Mouse (Mus musculus): ENCODE measurements around the gene Platr17.
A peak's percentile ranks its signal among the peaks of the same experiment; 100 is the strongest.
"Not testable (repeated sequence)": the region's sequence is repeated elsewhere in the genome, so short reads cannot be mapped to it uniquely, and the experiment has no call there.

Platr17 gene

DNA sequence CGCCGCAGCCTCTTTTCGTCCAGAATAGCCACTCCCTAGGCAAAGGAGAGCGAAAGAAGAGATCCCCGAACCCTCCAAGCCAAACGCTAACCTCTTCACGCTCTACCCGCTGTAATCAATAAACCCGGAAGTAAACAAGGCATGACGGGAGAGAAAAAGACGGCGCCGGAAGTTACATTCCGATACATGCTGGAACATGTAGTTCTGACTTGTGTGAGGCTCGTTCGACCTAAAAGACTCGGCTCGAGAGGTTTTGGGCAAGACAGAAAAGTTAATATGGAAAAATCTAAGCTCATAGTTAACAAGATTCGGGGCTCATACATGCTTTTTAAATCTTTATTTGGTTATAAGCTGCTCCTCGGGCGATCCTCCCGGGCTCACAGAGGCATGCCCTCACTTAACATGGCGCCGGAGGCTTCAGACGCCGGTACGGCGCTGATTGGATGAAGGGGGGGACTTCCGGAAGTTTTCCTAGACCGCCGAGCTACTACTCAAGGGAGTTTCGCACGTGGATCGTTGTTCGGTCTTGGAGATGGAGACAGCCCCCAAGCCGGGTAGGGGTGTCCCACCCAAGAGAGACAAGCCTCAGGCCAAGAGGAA is 35.4 kb downstream of the Platr17 start, which contains the start of the genes Pfdn6 and Wdr46:
Pfdn6 (minus strand) TSS at position 138 of the 600 bp plus-strand sequence.
Wdr46 (plus strand) TSS at position 455 of the 600 bp plus-strand sequence.
- peak; percentile 85 to 97 for DNase-seq (ENCODE audit: inconsistent age in 2 of 2, low spot score in 1 of 2)

DNA sequence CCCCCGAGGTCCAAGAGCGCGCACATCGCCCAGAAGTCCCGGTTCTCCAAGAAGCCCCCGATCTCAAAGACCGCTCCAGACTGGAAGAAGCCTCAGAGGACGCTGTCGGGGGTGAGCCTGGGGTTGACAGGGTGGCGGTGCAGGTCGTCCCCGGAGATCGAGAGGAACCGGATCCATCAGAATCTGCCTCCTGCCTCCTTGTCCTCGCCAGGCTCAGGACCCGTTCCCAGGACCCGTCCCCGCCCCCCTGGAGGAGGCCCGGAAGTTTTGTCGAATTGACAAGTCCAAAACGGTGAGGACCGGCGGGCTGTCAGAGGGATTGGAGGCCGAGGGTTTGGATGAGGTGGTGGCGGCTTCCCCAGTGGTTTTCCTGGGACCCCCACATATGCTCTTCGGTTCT is 36.0 kb downstream of the Platr17 start:
- DNase-seq (ENCODE audit: inconsistent age in 2 of 2, low spot score in 1 of 2) = peak; percentile 52 to 68

DNA sequence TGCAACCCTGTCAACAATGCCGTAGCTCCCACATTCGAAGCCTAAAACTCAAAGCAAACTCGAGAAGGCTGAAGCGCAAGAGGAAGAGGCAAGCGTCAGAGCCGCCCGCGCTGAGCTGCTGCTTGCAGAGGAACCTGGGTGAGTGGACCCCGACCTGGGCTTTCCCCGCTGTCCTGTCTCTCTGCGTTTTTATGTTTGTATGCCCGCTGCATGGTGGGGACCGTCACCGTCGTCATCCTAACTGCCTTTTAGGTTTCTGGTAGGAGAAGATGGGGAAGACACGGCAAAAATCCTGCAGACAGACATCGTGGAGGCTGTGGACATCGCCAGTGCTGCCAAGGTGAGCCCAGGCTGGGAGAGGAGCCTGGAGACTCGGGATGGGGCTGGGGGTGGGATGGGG is 36.4 kb downstream of the Platr17 start:
- no peak for DNase-seq (ENCODE audit: inconsistent age in 2 of 2, low spot score in 1 of 2)

GRCm38 (mm10) chr17:33943454-33943853 is 38.5 kb downstream of the Platr17 start:
- DNase-seq (ENCODE audit: inconsistent age in 2 of 2, low spot score in 1 of 2) = no peak

DNA sequence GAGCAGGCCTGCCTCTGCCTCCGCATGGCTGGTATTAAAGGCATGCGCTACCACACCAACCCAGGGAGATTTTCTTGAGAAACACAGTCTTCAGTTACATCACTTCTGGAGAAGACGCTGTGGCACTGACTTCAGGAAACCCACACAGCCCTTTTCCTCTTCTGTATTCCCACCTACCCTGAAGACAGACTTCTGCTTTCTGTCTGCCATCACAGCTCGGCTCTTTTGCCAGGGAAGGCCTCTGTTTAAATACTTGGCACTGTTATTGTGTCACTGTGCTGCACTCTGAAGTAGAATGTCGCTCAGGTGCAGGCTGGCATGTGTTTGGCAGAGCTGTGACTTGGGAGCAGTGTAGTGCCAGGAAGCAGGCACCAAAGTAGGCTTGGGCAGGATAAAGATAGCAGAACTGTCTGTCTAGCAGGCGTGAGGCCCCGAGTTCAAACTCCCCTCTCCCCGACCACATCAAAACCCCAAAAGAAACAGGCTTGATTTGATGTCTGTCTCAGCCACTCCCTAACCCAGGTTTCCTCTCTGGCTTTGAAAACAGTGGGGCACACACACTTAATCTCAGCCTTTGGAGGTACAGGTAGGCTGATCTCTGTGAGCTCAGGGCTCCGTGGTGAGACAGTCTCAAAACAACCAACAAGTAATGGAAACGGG is 42.6 kb downstream of the Platr17 start:
- DNase-seq (ENCODE audit: inconsistent age in 2 of 2, low spot score in 1 of 2) = no peak

DNA sequence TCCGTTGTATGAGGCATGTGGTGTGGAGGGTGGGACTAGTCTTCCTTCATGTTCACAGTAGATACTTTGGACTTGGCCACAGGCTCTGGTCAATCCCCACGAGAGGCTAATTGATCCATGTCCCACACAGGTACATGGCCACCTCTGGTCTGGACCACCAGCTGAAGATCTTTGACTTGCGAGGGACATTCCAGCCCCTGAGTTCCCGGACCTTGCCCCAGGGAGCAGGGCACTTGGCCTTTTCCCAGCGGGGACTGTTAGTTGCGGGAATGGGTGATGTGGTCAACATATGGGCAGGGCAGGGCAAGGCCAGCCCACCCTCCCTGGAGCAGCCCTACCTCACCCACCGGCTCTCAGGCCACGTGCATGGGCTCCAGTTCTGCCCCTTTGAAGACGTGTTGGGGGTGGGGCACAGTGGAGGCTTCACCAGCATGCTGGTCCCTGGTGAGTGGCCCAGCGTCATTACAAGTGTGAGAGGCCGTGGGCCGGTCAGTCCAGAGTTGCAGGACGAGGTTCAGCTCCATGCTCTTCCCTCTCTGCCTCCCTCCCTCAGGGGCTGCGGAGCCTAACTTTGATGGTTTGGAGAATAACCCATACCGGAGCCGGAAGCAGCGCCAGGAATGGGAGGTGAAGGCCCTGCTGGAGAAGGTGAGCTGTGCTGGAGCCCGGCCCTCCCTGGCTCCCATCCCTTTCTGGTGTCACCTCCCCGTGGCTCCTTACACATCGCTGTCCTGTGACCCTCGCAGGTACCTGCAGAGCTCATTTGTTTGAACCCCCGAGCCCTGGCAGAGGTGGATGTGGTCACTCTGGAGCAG is 43.4 kb downstream of the Platr17 start:
- peak in 1 of 2 experiments; percentile 24 for DNase-seq (ENCODE audit: inconsistent age in 2 of 2, low spot score in 1 of 2)

GRCm38 (mm10) chr17:33948905-33949537 is 44.1 kb downstream of the Platr17 start:
- peak; percentile 68 to 82 for DNase-seq (ENCODE audit: inconsistent age in 2 of 2, low spot score in 1 of 2)

DNA sequence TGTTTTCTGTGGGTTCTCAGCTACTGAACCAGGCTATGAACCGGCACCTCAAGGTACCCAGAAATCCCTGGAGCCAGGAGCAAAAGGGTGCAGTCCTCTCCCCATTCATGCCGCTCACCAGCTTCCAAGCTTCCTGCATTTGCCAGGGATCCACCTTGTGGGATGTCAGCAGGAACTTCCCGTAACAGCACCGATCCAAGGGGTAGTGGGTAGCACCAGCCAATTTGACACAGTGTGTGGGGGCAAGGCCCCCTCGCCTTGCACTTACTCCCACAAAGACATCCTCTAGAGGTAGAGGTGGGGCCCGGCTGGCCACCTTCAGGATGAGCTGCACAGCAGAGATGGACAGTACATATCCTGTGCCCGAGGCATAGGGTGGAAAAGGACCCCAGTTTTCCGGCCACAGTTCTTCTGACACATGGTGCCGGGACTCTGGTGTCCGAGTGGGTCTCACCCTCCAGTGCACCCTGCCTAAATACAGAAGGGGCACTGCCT is 45.2 kb downstream of the Platr17 start:
- peak; percentile 25 to 63 for DNase-seq (ENCODE audit: inconsistent age in 2 of 2, low spot score in 1 of 2)

- DNase-seq (ENCODE audit: inconsistent age in 2 of 2, low spot score in 1 of 2) = peak; percentile 90 to 93
Observed at GRCm38 (mm10) chr17:33951021-33951946, 46.3 kb downstream of the Platr17 start, which contains the start of gene B3galt4. B3galt4 (minus strand) TSS chr17:33951488.

DNA sequence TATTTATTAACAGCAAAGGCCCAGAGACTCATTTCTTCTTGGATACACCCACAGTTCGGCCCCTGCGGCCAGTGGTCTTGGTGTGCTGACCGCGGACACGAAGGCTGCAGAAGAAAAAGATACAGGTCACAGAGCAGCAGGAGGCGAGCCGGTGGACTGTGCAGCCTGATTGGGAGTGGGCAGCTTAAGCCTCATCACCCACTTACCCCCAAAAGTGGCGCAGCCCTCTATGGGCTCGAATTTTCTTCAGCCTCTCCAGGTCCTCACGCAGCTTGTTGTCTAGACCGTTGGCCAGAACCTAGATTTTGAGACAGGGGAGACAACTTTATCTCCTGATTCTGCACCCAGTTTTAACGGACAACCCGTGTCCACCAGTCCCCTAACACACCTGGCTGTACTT is 47.1 kb downstream of the Platr17 start:
- not testable (repeated sequence) for DNase-seq (ENCODE audit: inconsistent age in 2 of 2, low spot score in 1 of 2)

GRCm38 (mm10) chr17:33952879-33953278 is 47.9 kb downstream of the Platr17 start:
- no peak for DNase-seq (ENCODE audit: inconsistent age in 2 of 2, low spot score in 1 of 2)

GRCm38 (mm10) chr17:33953310-33953709 is 48.4 kb downstream of the Platr17 start:
- DNase-seq (ENCODE audit: inconsistent age in 2 of 2, low spot score in 1 of 2) = peak in 1 of 2 experiments; percentile 24

- DNase-seq (ENCODE audit: inconsistent age in 2 of 2, low spot score in 1 of 2) = peak in 1 of 2 experiments; percentile 35
Observed at GRCm38 (mm10) chr17:33953961-33954565, 49.1 kb downstream of the Platr17 start.

- peak in 1 of 2 experiments; percentile 36 for DNase-seq (ENCODE audit: inconsistent age in 2 of 2, low spot score in 1 of 2)
Observed at GRCm38 (mm10) chr17:33954646-33955554, 50.0 kb downstream of the Platr17 start.

DNA sequence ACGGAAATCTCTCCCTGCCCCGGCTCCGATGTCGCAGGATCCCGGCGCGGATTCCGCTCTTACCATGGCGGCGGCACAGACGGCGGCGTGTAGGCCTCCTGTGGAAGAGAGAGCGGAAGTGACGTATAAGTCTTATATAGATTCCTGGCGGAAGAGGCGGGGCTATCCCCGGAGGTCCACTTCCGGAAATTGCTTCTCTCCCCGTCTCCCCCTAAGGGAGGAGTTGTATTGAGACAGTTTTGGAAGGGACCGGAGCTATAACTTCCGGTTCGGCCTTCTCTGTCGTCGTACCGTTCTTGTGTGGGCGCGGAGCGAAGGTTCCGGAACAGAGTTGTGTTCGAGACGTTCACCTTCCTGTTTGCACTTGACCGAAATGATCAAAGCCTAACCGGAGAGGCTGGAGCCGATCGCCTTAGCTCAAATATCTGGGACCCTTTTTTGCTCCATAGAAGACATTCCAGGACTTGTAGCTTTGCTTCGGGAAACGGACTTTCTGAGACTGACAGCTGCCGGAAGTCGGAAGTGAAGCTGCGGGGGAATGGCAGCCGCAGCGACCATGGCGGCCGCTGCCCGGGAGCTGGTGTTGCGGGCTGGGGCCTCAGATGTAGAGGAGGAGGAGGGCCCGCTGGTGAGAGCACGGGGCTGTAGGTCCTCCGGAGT is 50.8 kb downstream of the Platr17 start, which contains the start of the genes Vps52 and Rps18:
Vps52 (plus strand) TSS at position 258 of the 660 bp plus-strand sequence.
Rps18 (minus strand) TSS at position 447 of the 660 bp plus-strand sequence.
- peak; percentile 97 to 99 for DNase-seq (ENCODE audit: inconsistent age in 2 of 2, low spot score in 1 of 2)

Measured in adrenal gland, adult (tissue).